Mouse (Mus musculus): Measurements from ENCODE around the gene Fgfr4. TPM values are rescaled to one million over a fixed set of nuclear protein-coding genes. Genes with fewer than 3 reads are reported as not detected.
A peak's percentile ranks its signal among the peaks of the same experiment; 100 is the strongest.

Fgfr4 gene
- polyA plus RNA-seq, 1 experiment from 2014 or later, result 11.7 TPM

- Histone ChIP-seq H3K9me3 (ENCODE audit: control insufficient read depth, low read length) (no peaks in the 10 kb centered on the region), H3K36me3 (ENCODE audit: control insufficient read depth, insufficient read depth, low read length) (no peaks in the 10 kb centered on the region), H3K9ac (ENCODE audit: low read depth, low read length) (no peak overlapping the region), H3K4me1 (ENCODE audit: control insufficient read depth, insufficient read depth, low read length) (peaks cover 3% of the 10 kb centered on the region), H3K27ac (ENCODE audit: low read length) (no peak overlapping the region), H3K27me3 (replicated peaks; ENCODE audit: control insufficient read depth, insufficient read depth, low read length) (no peaks in the 10 kb centered on the region), H3K4me2 (ENCODE audit: low read depth, low read length) (no peak overlapping the region), H3K4me3 (ENCODE audit: low read length) (no peak overlapping the region)
- 76% methylated on average over 10 of the region's 11 CpGs for WGBS
- no peak for ATAC-seq
Observed at GRCm38 (mm10) chr13:55204667-55205389, 52.4 kb downstream of the Fgfr4 start.

- ATAC-seq, result no peak
- Histone ChIP-seq H3K27ac (ENCODE audit: low read length) (no peak overlapping the region), H3K4me2 (ENCODE audit: low read depth, low read length) (no peak overlapping the region), H3K4me1 (ENCODE audit: control insufficient read depth, insufficient read depth, low read length) (peaks cover 11% of the 10 kb centered on the region), H3K4me3 (ENCODE audit: low read length) (no peak overlapping the region), H3K9ac (ENCODE audit: low read depth, low read length) (no peak overlapping the region), H3K9me3 (ENCODE audit: control insufficient read depth, low read length) (no peaks in the 10 kb centered on the region), H3K36me3 (ENCODE audit: control insufficient read depth, insufficient read depth, low read length) (no peaks in the 10 kb centered on the region), H3K27me3 (replicated peaks; ENCODE audit: control insufficient read depth, insufficient read depth, low read length) (no peaks in the 10 kb centered on the region)
- 93% methylated on average over 6 of the region's 6 CpGs for WGBS
Observed at GRCm38 (mm10) chr13:55205448-55206205, 53.2 kb downstream of the Fgfr4 start.

- 79% methylated on average over 13 of the region's 13 CpGs for WGBS
- Histone ChIP-seq H3K9me3 (ENCODE audit: control insufficient read depth, low read length) (no peaks in the 10 kb centered on the region), H3K4me2 (ENCODE audit: low read depth, low read length) (no peak overlapping the region), H3K9ac (ENCODE audit: low read depth, low read length) (no peak overlapping the region), H3K4me1 (ENCODE audit: control insufficient read depth, insufficient read depth, low read length) (peaks cover 25% of the 10 kb centered on the region), H3K4me3 (ENCODE audit: low read length) (no peak overlapping the region), H3K36me3 (ENCODE audit: control insufficient read depth, insufficient read depth, low read length) (0 out of 2 replicates have a peak, but pooled peaks cover 3% of the 10 kb centered on the region), H3K27ac (ENCODE audit: low read length) (no peak overlapping the region), H3K27me3 (replicated peaks; ENCODE audit: control insufficient read depth, insufficient read depth, low read length) (no peaks in the 10 kb centered on the region)
- ATAC-seq, result no peak
Observed at GRCm38 (mm10) chr13:55208837-55209648, 56.6 kb downstream of the Fgfr4 start.

DNA sequence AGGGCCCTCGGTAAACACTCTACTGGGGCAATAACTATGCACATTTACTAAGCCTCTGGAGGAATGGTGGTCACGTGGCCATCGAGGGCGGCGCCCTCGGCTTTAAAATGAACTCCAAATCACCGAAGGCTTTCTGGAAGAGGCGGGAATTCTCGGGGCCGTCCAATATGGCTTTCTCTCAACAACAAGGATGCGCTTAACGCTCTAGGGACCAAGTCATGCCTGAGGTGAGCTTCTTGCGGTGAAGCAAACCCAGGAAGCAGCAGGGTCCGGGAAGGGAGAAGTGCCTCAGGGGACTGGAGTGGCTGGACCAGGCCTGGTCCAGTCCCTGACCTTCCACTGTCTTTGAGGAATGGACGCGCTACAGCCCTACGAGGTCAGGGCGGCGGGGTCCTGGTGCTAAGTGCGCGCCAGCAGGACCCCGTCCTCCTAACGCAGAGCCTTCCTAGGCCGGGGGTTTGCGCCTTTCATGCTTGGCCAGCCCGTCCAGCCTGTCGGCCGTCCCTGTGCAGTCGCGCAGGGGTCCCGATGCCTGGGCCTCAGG lies 57.3 kb downstream of the Fgfr4 start, which contains the start of gene Nsd1:
Nsd1 (plus strand) TSS at position 134 of the 544 bp plus-strand sequence.
- Histone ChIP-seq H3K9me3 (ENCODE audit: control insufficient read depth, low read length) (no peaks in the 10 kb centered on the region), H3K4me3 (ENCODE audit: low read length) (peak within 1 kb of the TSS; percentile 87), H3K27ac (ENCODE audit: low read length) (peak within 1 kb of the TSS; percentile 99), H3K4me1 (ENCODE audit: control insufficient read depth, insufficient read depth, low read length) (peaks cover 32% of the 10 kb centered on the region), H3K4me2 (ENCODE audit: low read depth, low read length) (peak within 1 kb of the TSS; percentile 95), H3K9ac (ENCODE audit: low read depth, low read length) (peak within 1 kb of the TSS; percentile 98), H3K27me3 (replicated peaks; ENCODE audit: control insufficient read depth, insufficient read depth, low read length) (no peaks in the 10 kb centered on the region), H3K36me3 (ENCODE audit: control insufficient read depth, insufficient read depth, low read length) (0 out of 2 replicates have a peak, but pooled peaks cover 3% of the 10 kb centered on the region)
- 30% methylated on average over 31 of the region's 31 CpGs for WGBS
- no peak for ATAC-seq

DNA sequence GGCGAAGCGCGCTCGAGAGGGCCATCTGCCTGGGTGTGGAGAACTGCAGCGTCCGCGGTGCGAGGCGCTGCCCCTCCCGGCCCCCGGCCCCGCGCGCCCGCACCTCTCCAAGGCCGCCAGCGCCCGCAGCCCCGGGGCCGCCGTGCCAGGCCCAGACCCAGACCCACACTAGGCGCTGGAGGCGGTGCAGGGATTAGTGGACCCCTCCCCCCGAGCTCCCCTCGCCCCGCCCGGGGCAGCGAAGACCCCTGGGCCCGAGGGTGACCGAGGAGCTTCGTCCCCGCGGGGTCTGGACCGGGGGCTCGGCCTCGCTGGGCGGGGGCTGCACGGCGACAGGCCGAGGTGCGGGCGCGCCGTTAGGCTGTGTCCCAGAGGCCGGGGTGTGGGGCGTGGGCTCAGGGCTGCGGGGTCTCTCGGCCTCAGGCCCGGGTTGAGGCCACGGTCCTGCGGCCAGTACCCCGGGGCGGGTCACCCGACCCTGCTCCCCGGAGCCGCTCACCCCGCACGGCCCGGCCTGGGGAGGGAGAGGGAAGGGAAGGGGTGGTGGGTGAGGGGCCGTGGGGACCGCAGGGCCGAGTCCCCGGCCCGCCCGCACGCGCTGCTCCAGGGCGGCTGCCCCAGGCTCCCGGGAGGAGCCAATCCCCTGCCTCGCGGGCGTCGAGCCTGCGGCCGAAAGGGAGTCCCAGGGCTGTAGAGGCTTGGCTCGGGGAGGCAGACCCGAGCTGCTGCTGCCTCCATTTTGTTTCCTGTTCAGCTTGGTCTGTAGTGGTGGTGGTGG lies 57.9 kb downstream of the Fgfr4 start:
- peaks cover 34% of the 10 kb centered on the region for H3K4me1 ChIP-seq (ENCODE audit: control insufficient read depth, insufficient read depth, low read length)
- H3K9me3 ChIP-seq (ENCODE audit: control insufficient read depth, low read length), result no peaks in the 10 kb centered on the region
- H3K27me3 ChIP-seq (replicated peaks; ENCODE audit: control insufficient read depth, insufficient read depth, low read length), result no peaks in the 10 kb centered on the region
- peak overlapping the region; percentile 87 for H3K4me3 ChIP-seq (ENCODE audit: low read length)
- peak; percentile 54 for ATAC-seq
- 2% methylated on average over 70 of the region's 77 CpGs for WGBS
- H3K4me2 ChIP-seq (ENCODE audit: low read depth, low read length), result peak overlapping the region; percentile 95
- H3K27ac ChIP-seq (ENCODE audit: low read length), result peak overlapping the region; percentile 99
- 0 out of 2 replicates have a peak, but pooled peaks cover 3% of the 10 kb centered on the region for H3K36me3 ChIP-seq (ENCODE audit: control insufficient read depth, insufficient read depth, low read length)
- peak overlapping the region; percentile 98 for H3K9ac ChIP-seq (ENCODE audit: low read depth, low read length)

- ATAC-seq, result peak; percentile 72
- WGBS, result 0% methylated on average over 17 of the region's 17 CpGs
- Histone ChIP-seq H3K36me3 (ENCODE audit: control insufficient read depth, insufficient read depth, low read length) (0 out of 2 replicates have a peak, but pooled peaks cover 3% of the 10 kb centered on the region), H3K9ac (ENCODE audit: low read depth, low read length) (peak overlapping the region; percentile 98), H3K27me3 (replicated peaks; ENCODE audit: control insufficient read depth, insufficient read depth, low read length) (no peaks in the 10 kb centered on the region), H3K4me2 (ENCODE audit: low read depth, low read length) (peak overlapping the region; percentile 95), H3K9me3 (ENCODE audit: control insufficient read depth, low read length) (no peaks in the 10 kb centered on the region), H3K4me1 (ENCODE audit: control insufficient read depth, insufficient read depth, low read length) (peaks cover 38% of the 10 kb centered on the region), H3K27ac (ENCODE audit: low read length) (peak overlapping the region; percentile 99), H3K4me3 (ENCODE audit: low read length) (peak overlapping the region; percentile 87)
Observed at GRCm38 (mm10) chr13:55210971-55211220, 58.5 kb downstream of the Fgfr4 start.

- peaks cover 42% of the 10 kb centered on the region for H3K4me1 ChIP-seq (ENCODE audit: control insufficient read depth, insufficient read depth, low read length)
Observed at GRCm38 (mm10) chr13:55211221-55212010, 59.0 kb downstream of the Fgfr4 start.

GRCm38 (mm10) chr13:55212011-55212360 lies 59.5 kb downstream of the Fgfr4 start:
- peak; percentile 57 for ATAC-seq
- 0% methylated on average over 3 of the region's 32 CpGs for WGBS
- peak overlapping the region; percentile 98 for H3K9ac ChIP-seq (ENCODE audit: low read depth, low read length)
- H3K4me2 ChIP-seq (ENCODE audit: low read depth, low read length), result peak overlapping the region; percentile 95
- peak overlapping the region; percentile 99 for H3K27ac ChIP-seq (ENCODE audit: low read length)
- 0 out of 2 replicates have a peak, but pooled peaks cover 3% of the 10 kb centered on the region for H3K36me3 ChIP-seq (ENCODE audit: control insufficient read depth, insufficient read depth, low read length)
- no peaks in the 10 kb centered on the region for H3K27me3 ChIP-seq (replicated peaks; ENCODE audit: control insufficient read depth, insufficient read depth, low read length)
- no peaks in the 10 kb centered on the region for H3K9me3 ChIP-seq (ENCODE audit: control insufficient read depth, low read length)
- peaks cover 43% of the 10 kb centered on the region for H3K4me1 ChIP-seq (ENCODE audit: control insufficient read depth, insufficient read depth, low read length)
- peak overlapping the region; percentile 87 for H3K4me3 ChIP-seq (ENCODE audit: low read length)

More at GRCm38 (mm10) chr13:55211221-55212010, 59.0 kb downstream of the Fgfr4 start:
- H3K9me3 ChIP-seq (ENCODE audit: control insufficient read depth, low read length), result no peaks in the 10 kb centered on the region
- H3K27ac ChIP-seq (ENCODE audit: low read length), result peak overlapping the region; percentile 99
- WGBS, result under 1% methylated on average over 44 of the region's 93 CpGs
- H3K4me2 ChIP-seq (ENCODE audit: low read depth, low read length), result peak overlapping the region; percentile 95
- peak overlapping the region; percentile 87 for H3K4me3 ChIP-seq (ENCODE audit: low read length)
- peak; percentile 82 for ATAC-seq
- peak overlapping the region; percentile 98 for H3K9ac ChIP-seq (ENCODE audit: low read depth, low read length)
- 0 out of 2 replicates have a peak, but pooled peaks cover 3% of the 10 kb centered on the region for H3K36me3 ChIP-seq (ENCODE audit: control insufficient read depth, insufficient read depth, low read length)
- no peaks in the 10 kb centered on the region for H3K27me3 ChIP-seq (replicated peaks; ENCODE audit: control insufficient read depth, insufficient read depth, low read length)
